Mouse (Mus musculus) lung, embryonic 14.5 days (tissue): ENCODE data around the gene Ago1. TPM values are rescaled to one million over a fixed set of nuclear protein-coding genes. Genes with fewer than 3 reads are reported as not detected.

Source experiments
- ATAC-seq: fragments of 200-750 bp; cut with Nextera tagmentation; 2 replicates; pipeline ENCODE4 v1.8.0; 2017; ENCODE audit warnings: mild to moderate bottlenecking, moderate TSS enrichment, moderate library complexity; ENCODE audit not compliant: insufficient read depth
- DNase-seq: peaks from one replicate; pipeline ENCODE4 v3.0.0-alpha.2; 2015
- H3K27ac ChIP-seq: fragments of 300-500 bp; sonication (generic); 2 replicates; pipeline ENCODE4 v1.5.1; 2014; ENCODE audit warnings: low read depth, mild to moderate bottlenecking, moderate library complexity
- H3K27me3 ChIP-seq: fragments of 300-500 bp; sonication (generic); 2 replicates; pipeline ENCODE4 v1.6.1; 2014; ENCODE audit warnings: low read length, control low read depth; ENCODE audit not compliant: insufficient read depth
- H3K36me3 ChIP-seq: fragments of 300-500 bp; sonication (generic); 2 replicates; pipeline ENCODE4 v1.6.1; 2014; ENCODE audit warnings: control low read depth; ENCODE audit not compliant: insufficient read depth
- H3K4me1 ChIP-seq: fragments of 300-500 bp; sonication (generic); 2 replicates; pipeline ENCODE4 v1.6.1; 2014; ENCODE audit warnings: antibody characterized with exemption, control low read depth; ENCODE audit not compliant: insufficient read depth
- H3K4me2 ChIP-seq: fragments of 300-500 bp; sonication (generic); 2 replicates; pipeline ENCODE4 v1.6.1; 2014; ENCODE audit warnings: mild to moderate bottlenecking
- H3K4me3 ChIP-seq: fragments of 300-500 bp; sonication (generic); 2 replicates; pipeline ENCODE4 v1.5.1; 2014; ENCODE audit warnings: low read depth, low read length
- H3K9ac ChIP-seq: fragments of 300-500 bp; sonication (generic); 2 replicates; pipeline ENCODE4 v1.6.1; 2014
- H3K9me3 ChIP-seq: fragments of 300-500 bp; sonication (generic); 2 replicates; pipeline ENCODE4 v1.6.1; 2016; ENCODE audit warnings: low read depth, low read length, control low read depth
- CTCF ChIP-seq: IDR thresholded peaks from 2 replicates; pipeline ENCODE4 v1.5.1; 2016; ENCODE audit warnings: antibody characterized with exemption, low read depth
- WGBS: fragments of 180-500 bp; shearing (Covaris S2); extraction: QIAGEN DNeasy Blood & Tissue Kit; methylation state at CpG from one replicate; pipeline ENCODE4 v1.1.7; 2014; 5-methylcytosine and 5-hydroxymethylcytosine counted together
- polyA plus RNA-seq: library from polyadenylated mRNA; unstranded; fragments of >200 nt; fragmentation: Nextera tagmentation; extraction: Ambion mirVana; gene quantifications from 2 replicates; pipeline ENCODE4 v1.2.1, GENCODE M21; 2014

The Ago1 gene
- polyA plus RNA-seq, 1 experiment from 2014 or later = 10.7 TPM

- Histone ChIP-seq H3K9ac (no peak overlapping the region), H3K36me3 (peaks cover 6% of the 10 kb centered on the region), H3K27me3 (no peaks in the 10 kb centered on the region), H3K27ac (no peak overlapping the region), H3K4me2 (no peak overlapping the region), H3K4me1 (peaks cover 18% of the 10 kb centered on the region; the same call in 1 of the 2 replicates), H3K9me3 (no peaks in the 10 kb centered on the region), H3K4me3 (no peak overlapping the region)
- no peak for DNase-seq
- 28% methylated on average over 2 of the region's 2 CpGs for WGBS
- TF ChIP-seq CTCF = no peak
- ATAC-seq = no peak
Observed at GRCm38 (mm10) chr4:126464892-126465235, 3.5 kb downstream of the Ago1 start.

- 36% methylated on average over 4 of the region's 4 CpGs for WGBS
- Histone ChIP-seq H3K27me3 (no peaks in the 10 kb centered on the region), H3K27ac (no peak overlapping the region), H3K4me3 (no peak overlapping the region), H3K9ac (no peak overlapping the region; the same call in 1 of the 2 replicates), H3K4me1 (peaks cover 18% of the 10 kb centered on the region; the same call in 1 of the 2 replicates), H3K36me3 (peaks cover 12% of the 10 kb centered on the region), H3K4me2 (no peak overlapping the region), H3K9me3 (no peaks in the 10 kb centered on the region)
- ATAC-seq (no peak), DNase-seq (no peak)
- TF ChIP-seq CTCF = no peak
Observed at GRCm38 (mm10) chr4:126464189-126464891, 4.0 kb downstream of the Ago1 start.

- TF ChIP-seq CTCF = 0 out of 2 replicates have a peak, but pooled peaks have one; percentile 9
- no peak for ATAC-seq
- Histone ChIP-seq H3K9ac (no peak overlapping the region), H3K4me3 (no peak overlapping the region), H3K9me3 (no peaks in the 10 kb centered on the region), H3K27me3 (no peaks in the 10 kb centered on the region), H3K4me2 (no peak overlapping the region), H3K4me1 (no peaks in the 10 kb centered on the region), H3K27ac (peak overlapping the region; percentile 77), H3K36me3 (peaks cover 80% of the 10 kb centered on the region)
- 85% methylated on average over 7 of the region's 7 CpGs for WGBS
- DNase-seq = peak; percentile 7
Observed at GRCm38 (mm10) chr4:126455441-126455840, 12.9 kb downstream of the Ago1 start.

- ATAC-seq = peak; percentile 90
- 62% methylated on average over 5 of the region's 5 CpGs for WGBS
- DNase-seq = peak; percentile 83
Observed at GRCm38 (mm10) chr4:126454547-126455254, 13.7 kb downstream of the Ago1 start.

GRCm38 (mm10) chr4:126450268-126450667, 18.1 kb downstream of the Ago1 start:
- WGBS = 89% methylated on average over 1 of the region's 1 CpGs
- Histone ChIP-seq H3K4me2 (no peak overlapping the region), H3K36me3 (peaks cover 65% of the 10 kb centered on the region), H3K9ac (no peak overlapping the region), H3K27me3 (no peaks in the 10 kb centered on the region), H3K4me3 (no peak overlapping the region), H3K27ac (no peak overlapping the region), H3K4me1 (no peaks in the 10 kb centered on the region), H3K9me3 (no peaks in the 10 kb centered on the region)
- no peak for DNase-seq
- no peak for ATAC-seq
- no peak for TF ChIP-seq CTCF

More at GRCm38 (mm10) chr4:126454547-126455254, 13.7 kb downstream of the Ago1 start:
- no peak for TF ChIP-seq CTCF
- Histone ChIP-seq H3K36me3 (peaks cover 76% of the 10 kb centered on the region), H3K27ac (peak overlapping the region; percentile 77), H3K9ac (no peak overlapping the region), H3K4me2 (no peak overlapping the region), H3K9me3 (no peaks in the 10 kb centered on the region), H3K27me3 (no peaks in the 10 kb centered on the region), H3K4me1 (no peaks in the 10 kb centered on the region), H3K4me3 (no peak overlapping the region)

GRCm38 (mm10) chr4:126447126-126447525, 21.3 kb downstream of the Ago1 start:
- H3K9ac ChIP-seq = no peak overlapping the region
- H3K27ac ChIP-seq = no peak overlapping the region
- no peak overlapping the region for H3K4me2 ChIP-seq
- no peaks in the 10 kb centered on the region for H3K27me3 ChIP-seq
- no peaks in the 10 kb centered on the region for H3K9me3 ChIP-seq
- peaks cover 49% of the 10 kb centered on the region for H3K36me3 ChIP-seq
- no peak for DNase-seq
- H3K4me3 ChIP-seq = no peak overlapping the region
- no peak for ATAC-seq
- no peaks in the 10 kb centered on the region for H3K4me1 ChIP-seq
- WGBS = 79% methylated on average over 7 of the region's 7 CpGs
- TF ChIP-seq CTCF = no peak

- no peak overlapping the region for H3K4me3 ChIP-seq
- no peak for ATAC-seq
- H3K4me2 ChIP-seq = no peak overlapping the region
- H3K9me3 ChIP-seq = no peaks in the 10 kb centered on the region
- H3K27me3 ChIP-seq = no peaks in the 10 kb centered on the region
- H3K36me3 ChIP-seq = peaks cover 67% of the 10 kb centered on the region
- no peak for DNase-seq
- H3K27ac ChIP-seq = no peak overlapping the region
- no peak for TF ChIP-seq CTCF
- no peaks in the 10 kb centered on the region for H3K4me1 ChIP-seq
- no peak overlapping the region for H3K9ac ChIP-seq
- WGBS = 74% methylated on average over 3 of the region's 3 CpGs
Observed at GRCm38 (mm10) chr4:126444528-126444927, 23.9 kb downstream of the Ago1 start.
